Mouse (Mus musculus) adrenal gland, postnatal 4 days (tissue): ENCODE data around the gene Eif3c. TPM values are rescaled to one million over a fixed set of nuclear protein-coding genes. Genes with fewer than 3 reads are reported as not detected.

Source experiments
- DNase-seq, 2 experiments: peaks; one replicate each; pipeline ENCODE4 v3.0.0; 2021 to 2022; ENCODE audit warnings: low spot score in 2 of 2, mixed read lengths in 2 of 2
- long read RNA-seq, 2 experiments: library from polyadenylated mRNA; stranded (forward); transcript quantifications; one replicate each; pipeline ENCODE4 v2.0.0; 2021
- total RNA-seq, 2 experiments: library from RNA; stranded (reverse); gene quantifications; 2 replicates each; pipeline ENCODE4 v1.2.3; 2021

Gene Eif3c
- total RNA-seq = 100 to 1,000 TPM; 255 to 260 TPM
- long read RNA-seq, experiment 1, transcript Eif3c-201 (21 exons, 3,383 nt) = major isoform, 34 of 54 reads
- long read RNA-seq, experiment 1, partial matches to known transcripts = 18 of 54 reads
- long read RNA-seq, experiment 1, other reads (novel, unspliced or antisense) = 2 of 54 reads
- long read RNA-seq, experiment 2, transcript Eif3c-201 (21 exons, 3,383 nt) = major isoform, 234 of 364 reads
- long read RNA-seq, experiment 2, partial matches to known transcripts = 120 of 364 reads
- long read RNA-seq, experiment 2, other reads (novel, unspliced or antisense) = 10 of 364 reads

DNA sequence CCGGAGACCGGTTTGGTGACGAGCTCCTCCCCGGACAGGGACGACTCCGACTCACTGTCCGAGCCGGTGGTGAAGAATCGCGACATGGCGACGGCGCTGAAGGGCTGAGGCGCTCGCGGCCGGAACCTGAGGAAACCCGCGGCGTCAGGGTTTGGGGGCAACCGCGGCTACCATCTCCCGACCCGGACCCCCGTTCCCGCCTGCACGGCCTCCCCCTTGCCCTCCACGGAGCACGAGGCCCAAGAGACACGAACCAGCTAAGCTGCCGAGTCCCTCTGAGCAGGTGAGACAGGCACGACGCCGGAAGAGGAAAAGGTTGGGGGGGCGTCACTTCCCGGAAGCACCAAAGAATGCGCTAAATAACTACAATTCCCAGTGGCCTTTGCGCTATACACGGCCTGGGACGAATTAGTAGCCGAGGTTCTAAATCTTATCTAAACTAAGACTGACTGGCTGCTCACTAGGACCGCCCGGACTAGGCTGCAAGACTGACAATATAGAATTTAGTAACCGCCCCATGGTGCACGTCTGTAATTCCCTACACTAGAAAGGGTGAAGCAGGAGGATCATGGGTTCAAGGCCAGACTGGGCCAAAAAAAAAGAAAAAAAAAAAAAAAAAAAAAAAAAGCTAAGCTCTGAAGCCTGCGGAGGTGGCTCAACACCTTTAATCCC lies at the start of gene Eif3c:
TSS of gene Eif3c (minus strand) at position 318 of the 672 bp plus-strand sequence.
- peak; percentile 48 to 66 for DNase-seq

GRCm38 (mm10) chr7:126612736-126613135 lies 46.5 kb upstream of the Eif3c start:
- DNase-seq = no peak

DNA sequence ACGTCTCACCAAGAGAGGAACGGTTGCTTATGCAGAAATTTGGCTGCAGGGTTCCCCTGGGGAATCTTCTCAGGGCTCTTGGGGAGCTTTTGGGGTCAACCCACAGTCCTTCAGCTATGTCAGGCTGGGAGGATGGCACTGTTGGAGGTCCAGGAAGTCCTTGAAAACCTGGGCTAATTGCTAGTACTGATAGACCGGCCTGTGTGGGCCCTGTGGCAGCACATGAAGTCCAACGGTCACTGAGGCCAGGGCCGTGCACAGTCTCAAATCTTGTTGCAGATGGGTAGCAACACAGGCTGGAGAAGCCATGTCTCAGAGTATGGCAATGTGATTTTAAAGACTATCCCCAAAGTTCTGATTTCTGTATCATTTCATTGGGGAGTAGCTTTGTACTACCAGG lies 41.6 kb upstream of the Eif3c start:
- no peak for DNase-seq

DNA sequence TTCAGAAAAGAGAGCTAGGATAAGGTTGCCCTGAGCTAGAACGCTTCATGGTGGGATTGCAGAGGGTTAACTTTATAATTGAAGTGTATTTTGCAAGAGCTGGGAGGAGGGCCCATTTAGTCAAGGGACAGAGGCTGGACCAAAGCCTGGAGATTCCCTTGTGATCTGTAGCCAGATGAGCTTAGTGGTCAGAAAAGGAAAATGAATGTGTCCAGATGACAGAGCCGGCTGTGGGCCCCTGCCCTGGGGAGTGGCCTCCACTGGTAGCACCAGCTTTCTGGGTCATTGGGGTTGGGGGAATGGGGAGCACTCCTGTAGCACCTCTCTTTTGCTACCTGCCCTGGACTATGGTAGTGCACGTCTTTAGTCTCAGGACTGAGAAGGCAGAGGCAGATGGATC lies 40.9 kb upstream of the Eif3c start:
- no peak for DNase-seq

- DNase-seq = no peak
Measured at GRCm38 (mm10) chr7:126606611-126607010, 40.4 kb upstream of the Eif3c start.

- no peak for DNase-seq
Measured at GRCm38 (mm10) chr7:126602650-126603049, 36.4 kb upstream of the Eif3c start.

DNA sequence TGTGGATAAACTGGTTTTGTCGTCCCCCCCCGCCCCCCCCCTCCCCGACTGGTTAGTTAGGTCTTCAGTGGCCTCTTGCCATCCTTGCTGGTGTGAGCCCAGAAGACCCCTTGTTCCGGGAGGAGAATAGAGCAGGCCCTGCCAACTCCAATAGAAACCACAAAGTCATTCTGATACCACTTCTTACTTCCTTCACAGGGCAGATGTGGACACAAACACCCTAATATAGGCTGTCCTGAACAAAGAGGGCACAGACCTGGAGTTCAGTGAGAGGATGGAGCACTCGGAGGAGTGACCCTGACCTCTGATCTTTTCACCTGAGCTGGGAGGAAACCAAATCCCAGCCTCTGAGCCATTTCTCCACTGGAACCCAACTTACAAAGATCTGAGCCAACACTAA lies 35.7 kb upstream of the Eif3c start:
- no peak for DNase-seq

DNA sequence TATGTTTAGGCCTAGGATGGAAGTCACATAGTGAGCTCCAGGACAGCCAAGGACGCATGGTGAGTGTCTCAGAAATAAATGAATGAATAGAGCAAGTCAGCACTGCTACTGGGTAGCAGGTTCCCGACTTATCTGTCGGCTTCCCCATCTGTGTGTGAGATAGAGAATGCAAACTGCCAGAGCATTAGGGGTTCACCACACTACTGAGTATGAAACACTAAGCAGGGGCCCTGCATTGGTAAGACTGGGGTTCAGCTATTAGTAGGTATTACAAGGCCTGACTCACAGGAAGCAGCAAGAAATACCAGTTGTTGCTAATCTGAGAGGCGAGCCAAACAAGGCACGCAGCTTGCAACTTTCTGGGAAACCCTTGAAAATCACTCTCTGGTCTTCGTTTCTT lies 32.7 kb upstream of the Eif3c start:
- no peak for DNase-seq

DNA sequence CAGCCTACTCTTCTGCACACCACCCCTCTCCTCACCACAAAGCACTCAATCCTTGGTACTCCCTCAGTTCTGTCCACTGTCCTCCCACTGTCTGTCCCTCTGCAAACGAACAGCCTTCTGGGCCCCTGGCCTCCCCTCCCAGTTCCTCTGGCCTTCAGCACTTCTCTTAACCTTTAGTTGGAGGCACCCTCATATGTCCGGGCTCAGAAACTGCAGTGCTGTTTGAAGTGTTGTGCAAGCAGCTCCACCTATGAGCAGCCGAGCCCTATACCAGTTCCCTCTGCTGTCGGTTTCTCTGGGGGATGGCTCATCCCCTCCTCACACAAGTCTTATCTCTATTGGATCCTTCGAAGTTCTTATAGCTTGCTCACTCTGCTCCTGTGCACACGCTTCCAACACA lies 30.2 kb upstream of the Eif3c start:
- no peak for DNase-seq

DNA sequence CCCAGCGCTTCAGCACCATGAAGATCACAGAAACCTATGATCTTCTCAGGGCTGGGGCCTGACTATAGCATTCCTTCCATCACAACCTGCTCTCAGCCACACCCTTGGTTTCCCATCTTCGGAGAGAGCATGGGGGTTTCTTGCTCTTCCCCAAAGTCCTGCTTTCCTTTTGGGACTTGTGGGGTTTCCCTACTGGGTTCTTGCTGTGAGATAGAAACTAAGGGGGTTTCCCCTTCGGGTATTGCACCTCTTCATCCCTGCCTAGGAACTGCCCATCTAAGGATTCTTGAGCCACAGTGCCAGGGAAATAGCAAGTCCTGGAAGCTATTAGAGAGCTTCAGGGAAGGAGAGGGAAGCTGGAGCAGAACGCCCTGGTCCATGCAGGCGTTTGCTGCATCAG lies 29.7 kb upstream of the Eif3c start:
- DNase-seq = no peak

- DNase-seq = no peak
Measured at GRCm38 (mm10) chr7:126594862-126595561, 28.8 kb upstream of the Eif3c start, which contains the start of gene Il27. TSS of gene Il27 (minus strand) at chr7:126594941.

GRCm38 (mm10) chr7:126587779-126588178 lies 21.6 kb upstream of the Eif3c start:
- peak in 1 of 2 experiments; percentile 37 for DNase-seq

- DNase-seq = no peak
Measured at GRCm38 (mm10) chr7:126586839-126587238, 20.6 kb upstream of the Eif3c start.

DNA sequence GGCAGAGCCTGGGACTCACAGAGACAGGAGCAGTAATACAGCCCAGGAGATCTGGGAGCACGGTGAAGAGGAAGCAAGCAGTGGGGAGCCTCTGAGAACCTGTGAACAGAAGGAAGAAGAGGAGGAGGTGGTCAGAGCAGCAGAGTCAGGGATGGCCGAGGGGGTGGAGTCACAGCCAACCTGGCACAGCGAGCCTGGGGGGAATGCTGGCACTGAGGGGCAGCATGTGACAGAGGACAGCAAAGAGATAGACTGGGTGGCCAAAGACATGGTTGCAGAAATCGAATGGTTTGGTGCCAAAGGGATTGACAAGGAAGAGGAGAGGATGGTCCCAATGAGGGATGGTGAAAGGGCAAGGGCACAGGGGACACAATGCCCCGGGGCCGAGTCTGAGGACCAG lies 19.5 kb upstream of the Eif3c start, which contains the start of gene Cln3:
TSS of gene Cln3 (minus strand) at position 101 of the 400 bp plus-strand sequence.
- no peak for DNase-seq

DNA sequence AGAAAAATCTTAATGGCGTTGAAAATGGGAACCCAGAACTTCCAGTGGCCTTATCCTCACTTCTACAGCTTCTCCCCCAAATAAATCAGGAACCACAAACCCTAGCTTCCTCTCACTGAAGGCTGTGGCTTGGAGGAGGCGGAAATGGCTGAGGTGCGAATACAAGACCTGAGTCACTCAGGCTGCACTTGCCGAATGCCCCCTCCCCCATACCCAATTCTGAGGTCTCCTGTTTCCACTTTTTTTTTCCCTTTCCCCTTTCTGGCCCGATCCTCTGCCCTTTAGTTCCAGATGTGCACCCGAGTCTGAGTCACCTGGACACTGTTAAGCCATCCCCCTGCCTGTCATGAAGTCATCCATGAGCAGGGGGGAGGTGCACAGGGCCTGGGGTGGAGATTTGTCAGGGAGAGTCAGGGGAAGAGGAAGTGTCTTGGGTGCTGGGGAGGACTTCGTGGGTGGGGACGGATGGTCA lies 18.3 kb upstream of the Eif3c start, which contains the start of gene Apobr:
TSS of gene Apobr (plus strand) at position 437 of the 472 bp plus-strand sequence.
- DNase-seq = no peak

DNA sequence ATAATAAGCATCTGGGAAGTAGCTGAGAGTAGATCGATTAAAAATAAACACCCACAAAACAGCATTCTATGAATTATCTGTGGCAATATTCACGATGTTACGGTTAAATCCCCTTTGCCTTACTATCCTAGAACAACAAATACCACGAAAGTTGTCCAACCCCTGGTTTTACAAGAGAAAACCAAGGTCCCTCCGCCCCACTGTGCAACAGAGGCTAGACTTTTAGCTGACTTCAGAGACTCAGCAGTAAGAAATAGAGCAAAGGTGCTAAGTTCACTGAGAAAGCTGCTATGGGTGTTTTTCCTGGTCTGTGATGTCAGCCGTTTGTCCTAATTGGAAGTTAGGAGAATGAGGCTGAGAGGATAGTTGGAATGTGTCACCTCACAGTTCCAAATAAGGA lies 17.6 kb upstream of the Eif3c start:
- DNase-seq = no peak

GRCm38 (mm10) chr7:126583251-126583709 lies 17.1 kb upstream of the Eif3c start:
- DNase-seq = peak; percentile 62 to 71

DNA sequence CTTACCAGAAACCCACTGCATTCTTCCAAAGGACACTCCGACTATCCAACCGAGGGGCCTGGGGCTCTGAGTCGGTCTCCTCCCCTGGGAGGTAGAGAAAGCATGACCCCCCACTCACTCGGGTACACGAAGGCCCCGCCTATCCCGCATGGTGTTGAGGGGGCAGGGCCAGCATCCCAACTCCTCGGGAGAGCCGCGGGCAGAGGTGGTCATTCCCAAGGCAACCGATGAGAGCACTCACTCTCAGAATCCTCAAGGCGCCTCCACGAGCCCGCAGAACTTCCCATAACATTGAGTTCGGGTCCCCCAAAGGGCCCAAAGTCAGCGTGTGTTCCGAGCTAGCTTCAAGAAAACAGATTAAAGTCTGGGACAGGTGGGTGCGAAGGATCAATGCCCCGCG lies 16.5 kb upstream of the Eif3c start:
- DNase-seq = no peak

DNA sequence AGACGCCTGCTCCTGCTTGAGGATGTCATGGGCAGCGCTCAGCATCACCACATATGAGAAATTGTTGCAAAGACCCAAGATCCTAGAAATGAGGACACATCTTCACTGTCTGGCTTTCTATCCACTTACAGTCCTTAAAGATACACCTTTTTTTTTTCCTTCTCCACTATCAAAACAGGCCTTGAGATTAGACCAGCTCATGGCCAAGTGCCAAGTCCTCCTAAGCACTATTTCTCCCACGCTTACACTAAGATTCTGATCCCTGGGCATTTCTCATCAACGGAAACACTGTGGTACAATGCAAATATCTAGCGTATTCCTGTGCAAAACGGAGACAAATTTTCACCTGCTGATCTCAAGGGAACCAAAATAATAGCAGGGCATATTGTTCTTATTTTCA lies 15.4 kb upstream of the Eif3c start:
- no peak for DNase-seq

GRCm38 (mm10) chr7:126579172-126579571 lies 13.0 kb upstream of the Eif3c start:
- no peak for DNase-seq

DNA sequence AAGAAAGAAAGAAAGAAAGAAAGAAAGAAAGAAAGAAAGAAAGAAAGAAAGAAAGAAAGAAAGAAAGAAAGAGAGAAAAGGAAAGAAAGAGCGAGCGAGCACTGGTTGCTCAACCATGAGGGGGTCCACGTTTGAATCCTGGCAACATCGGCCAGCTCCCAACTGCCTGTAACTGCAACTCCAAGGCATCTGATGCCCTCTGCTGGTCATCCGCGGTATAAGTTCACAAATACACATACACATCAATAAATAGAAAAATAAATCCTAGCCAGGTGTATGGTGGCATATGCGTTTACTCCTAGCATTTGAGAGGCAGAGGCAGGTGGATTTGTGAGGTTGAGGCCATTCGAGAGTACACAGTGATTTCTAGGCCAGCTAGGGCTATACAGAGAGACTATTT lies 10.7 kb upstream of the Eif3c start:
- peak in 1 of 2 experiments; percentile 39 for DNase-seq

DNA sequence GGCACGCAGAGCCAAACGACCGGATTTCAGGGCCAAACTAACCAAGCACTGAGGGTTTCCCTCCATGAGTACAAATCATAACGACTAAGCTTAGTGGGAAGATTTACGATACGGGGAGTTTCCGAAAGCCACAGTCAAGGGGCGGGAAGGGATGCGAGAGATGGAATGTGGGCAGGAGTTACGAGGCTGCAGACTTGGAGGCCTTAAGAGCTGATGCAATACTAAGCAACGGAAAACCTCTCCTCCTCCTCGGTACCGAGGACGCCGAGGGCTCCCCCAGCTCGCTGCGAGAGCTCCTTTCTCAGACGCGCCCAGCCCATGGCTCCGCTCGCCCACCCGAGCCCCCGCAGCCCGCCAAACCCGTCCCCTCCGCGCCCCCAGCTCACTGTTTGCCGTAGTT lies 518 bp downstream of the Eif3c start:
- DNase-seq = no peak
